Mouse (Mus musculus) lung, postnatal 0 days (tissue): ENCODE data around the gene Igsf21.

Experiments
- CTCF ChIP-seq: IDR thresholded peaks from 2 replicates; pipeline ENCODE4 v1.5.1; 2016; ENCODE audit warnings: antibody characterized with exemption, mild to moderate bottlenecking
- EP300 ChIP-seq: IDR thresholded peaks from 2 replicates; pipeline ENCODE4 v1.6.1; 2016; ENCODE audit warnings: antibody characterized with exemption, mild to moderate bottlenecking, control low read depth

GRCm38 (mm10) chr4:140154899-140155463 is 91.6 kb downstream of the Igsf21 start:
- TF ChIP-seq CTCF (no peak), EP300 (no peak)
